Mouse (Mus musculus): ENCODE measurements around the gene Igfbp2. TPM values are rescaled to one million over a fixed set of nuclear protein-coding genes. Genes with fewer than 3 reads are reported as not detected.
A peak's percentile ranks its signal among the peaks of the same experiment; 100 is the strongest.

Gene Igfbp2
- polyA plus RNA-seq, 1 experiment from 2014 or later: 429 TPM

DNA sequence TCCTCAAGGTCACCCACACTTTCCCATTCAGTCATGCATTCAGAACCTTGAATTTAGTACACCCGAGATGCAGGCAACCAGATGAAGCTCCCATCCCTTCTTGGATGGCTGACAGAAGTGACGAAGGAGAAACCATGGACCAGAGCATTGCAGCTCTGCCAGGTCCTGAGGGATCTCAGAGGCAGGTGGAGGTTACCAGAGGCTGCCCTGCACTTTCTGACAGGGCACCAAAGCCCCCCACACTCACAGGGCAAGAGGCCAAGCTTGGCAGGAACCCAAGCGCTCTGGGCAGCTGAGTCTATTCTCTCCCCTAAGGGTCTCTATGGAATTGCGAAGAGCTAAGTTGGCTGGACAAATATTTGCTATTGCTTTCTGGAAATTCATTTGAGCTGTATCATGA, 20.3 kb upstream of the Igfbp2 start:
- Histone ChIP-seq H3K36me3 (no peaks in the 10 kb centered on the region), H3K9me3 (no peaks in the 10 kb centered on the region), H3K4me3 (no peak overlapping the region), H3K9ac (no peak overlapping the region), H3K27ac (no peak overlapping the region), H3K27me3 (no peaks in the 10 kb centered on the region), H3K4me2 (replicated peaks) (no peak overlapping the region), H3K4me1 (peaks cover 12% of the 10 kb centered on the region; the same call in 1 of the 2 replicates)
- no peak for ATAC-seq (ENCODE audit: insufficient number of reproducible peaks, insufficient read depth, low FRiP score, low TSS enrichment)
- 87% methylated on average over 4 of the region's 4 CpGs for WGBS

DNA sequence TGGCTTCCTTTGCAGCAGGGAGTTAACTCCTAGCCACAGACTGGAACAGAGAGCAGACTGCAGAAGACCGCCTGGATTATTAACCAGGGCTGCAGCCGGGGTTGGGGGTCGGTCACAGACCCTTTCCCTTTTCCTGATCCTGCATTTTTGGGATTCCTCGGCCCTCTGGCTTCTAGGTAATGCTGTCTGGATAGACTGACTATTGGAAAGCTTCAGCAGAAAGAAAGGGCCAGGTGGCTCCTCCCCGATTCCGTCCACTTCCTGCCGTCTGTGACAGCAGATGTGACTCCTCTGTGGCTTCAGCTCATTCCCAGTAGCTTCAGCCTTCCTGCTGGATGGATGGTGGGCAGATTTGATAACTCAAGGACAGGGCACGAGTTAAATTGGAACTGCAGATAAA, 19.3 kb upstream of the Igfbp2 start:
- no peak overlapping the region for H3K27ac ChIP-seq
- H3K9me3 ChIP-seq: no peaks in the 10 kb centered on the region
- H3K4me3 ChIP-seq: no peak overlapping the region
- H3K27me3 ChIP-seq: no peaks in the 10 kb centered on the region
- no peak for ATAC-seq (ENCODE audit: insufficient number of reproducible peaks, insufficient read depth, low FRiP score, low TSS enrichment)
- peaks cover 12% of the 10 kb centered on the region; the same call in 1 of the 2 replicates for H3K4me1 ChIP-seq
- H3K9ac ChIP-seq: no peak overlapping the region
- no peak overlapping the region for H3K4me2 ChIP-seq (replicated peaks)
- H3K36me3 ChIP-seq: no peaks in the 10 kb centered on the region
- 15% methylated on average over 8 of the region's 8 CpGs for WGBS

DNA sequence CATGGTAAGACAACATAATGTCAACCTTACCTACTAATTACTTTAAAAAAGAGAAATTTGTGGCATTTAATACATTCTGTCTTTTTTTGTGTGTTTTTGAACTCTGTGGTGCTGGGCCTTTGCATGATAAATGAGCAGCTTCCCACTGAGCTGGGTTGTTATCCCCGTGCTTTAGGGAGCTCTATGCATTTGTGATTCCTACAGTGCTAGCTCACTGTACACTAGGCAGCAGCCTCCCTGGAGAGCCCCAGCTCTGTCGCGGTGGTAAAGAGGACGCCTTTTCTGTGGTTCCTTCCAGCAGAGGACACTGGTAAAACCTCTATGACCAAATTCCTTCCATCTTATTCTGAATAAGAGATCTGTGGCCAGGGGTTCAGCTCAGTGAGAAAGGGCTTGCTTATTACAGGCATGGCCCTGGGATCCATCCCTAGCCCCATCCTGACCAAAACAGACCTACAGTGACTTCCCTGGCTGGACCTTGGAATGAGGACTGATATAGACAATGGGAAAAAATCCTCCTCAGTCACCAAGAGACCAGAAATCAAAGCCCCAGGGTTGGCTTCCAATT, 18.7 kb upstream of the Igfbp2 start:
- H3K9ac ChIP-seq: no peak overlapping the region
- WGBS: 15% methylated on average over 4 of the region's 4 CpGs
- no peak overlapping the region for H3K4me2 ChIP-seq (replicated peaks)
- H3K4me1 ChIP-seq: peaks cover 12% of the 10 kb centered on the region; the same call in 1 of the 2 replicates
- no peaks in the 10 kb centered on the region for H3K27me3 ChIP-seq
- no peak overlapping the region for H3K4me3 ChIP-seq
- H3K9me3 ChIP-seq: no peaks in the 10 kb centered on the region
- peak overlapping the region; percentile 70; the same call in 1 of the 2 replicates for H3K27ac ChIP-seq
- no peak; the same call in 1 of the 2 replicates for ATAC-seq (ENCODE audit: insufficient number of reproducible peaks, insufficient read depth, low FRiP score, low TSS enrichment)
- no peaks in the 10 kb centered on the region for H3K36me3 ChIP-seq

DNA sequence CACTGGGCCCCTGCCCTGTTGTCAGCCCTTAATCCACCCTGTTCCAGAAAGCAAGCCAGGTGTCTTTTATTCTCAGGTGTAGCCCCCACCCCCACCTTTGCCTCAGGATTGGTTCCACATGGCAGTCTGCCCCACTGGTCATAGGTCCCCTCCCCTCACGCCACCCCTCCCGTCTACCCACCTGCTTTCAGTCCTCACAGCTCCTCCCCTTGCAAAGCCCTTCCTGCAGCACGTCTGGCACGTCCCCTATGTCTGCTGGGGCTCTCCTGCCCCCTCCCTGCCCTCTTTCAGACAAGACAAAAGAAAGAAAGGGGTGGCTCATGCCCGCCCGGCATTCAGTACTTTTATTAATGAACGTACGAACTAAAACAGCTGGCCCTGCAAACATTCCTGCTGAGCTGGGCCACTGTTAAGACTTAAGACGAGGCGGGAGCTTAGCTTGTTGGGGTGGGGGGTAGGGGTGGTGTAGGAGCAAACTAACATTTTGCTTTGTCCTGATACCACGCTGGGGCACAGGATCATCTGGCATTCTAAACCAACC, 18.2 kb upstream of the Igfbp2 start:
- peak overlapping the region; percentile 70; the same call in 1 of the 2 replicates for H3K27ac ChIP-seq
- H3K4me1 ChIP-seq: peaks cover 12% of the 10 kb centered on the region; the same call in 1 of the 2 replicates
- H3K27me3 ChIP-seq: no peaks in the 10 kb centered on the region
- no peak overlapping the region for H3K9ac ChIP-seq
- 10% methylated on average over 11 of the region's 11 CpGs for WGBS
- no peak overlapping the region for H3K4me2 ChIP-seq (replicated peaks)
- H3K9me3 ChIP-seq: no peaks in the 10 kb centered on the region
- H3K36me3 ChIP-seq: no peaks in the 10 kb centered on the region
- no peak overlapping the region for H3K4me3 ChIP-seq
- ATAC-seq (ENCODE audit: insufficient number of reproducible peaks, insufficient read depth, low FRiP score, low TSS enrichment): peak; percentile 62

GRCm38 (mm10) chr1:72809304-72809703, 15.0 kb upstream of the Igfbp2 start:
- WGBS: 91% methylated on average over 7 of the region's 7 CpGs
- H3K27me3 ChIP-seq: no peaks in the 10 kb centered on the region
- no peak for ATAC-seq (ENCODE audit: insufficient number of reproducible peaks, insufficient read depth, low FRiP score, low TSS enrichment)
- H3K36me3 ChIP-seq: no peaks in the 10 kb centered on the region
- H3K9me3 ChIP-seq: no peaks in the 10 kb centered on the region
- peaks cover 26% of the 10 kb centered on the region for H3K4me1 ChIP-seq
- no peak overlapping the region for H3K9ac ChIP-seq
- H3K4me2 ChIP-seq (replicated peaks): no peak overlapping the region
- no peak overlapping the region for H3K4me3 ChIP-seq
- no peak overlapping the region for H3K27ac ChIP-seq

DNA sequence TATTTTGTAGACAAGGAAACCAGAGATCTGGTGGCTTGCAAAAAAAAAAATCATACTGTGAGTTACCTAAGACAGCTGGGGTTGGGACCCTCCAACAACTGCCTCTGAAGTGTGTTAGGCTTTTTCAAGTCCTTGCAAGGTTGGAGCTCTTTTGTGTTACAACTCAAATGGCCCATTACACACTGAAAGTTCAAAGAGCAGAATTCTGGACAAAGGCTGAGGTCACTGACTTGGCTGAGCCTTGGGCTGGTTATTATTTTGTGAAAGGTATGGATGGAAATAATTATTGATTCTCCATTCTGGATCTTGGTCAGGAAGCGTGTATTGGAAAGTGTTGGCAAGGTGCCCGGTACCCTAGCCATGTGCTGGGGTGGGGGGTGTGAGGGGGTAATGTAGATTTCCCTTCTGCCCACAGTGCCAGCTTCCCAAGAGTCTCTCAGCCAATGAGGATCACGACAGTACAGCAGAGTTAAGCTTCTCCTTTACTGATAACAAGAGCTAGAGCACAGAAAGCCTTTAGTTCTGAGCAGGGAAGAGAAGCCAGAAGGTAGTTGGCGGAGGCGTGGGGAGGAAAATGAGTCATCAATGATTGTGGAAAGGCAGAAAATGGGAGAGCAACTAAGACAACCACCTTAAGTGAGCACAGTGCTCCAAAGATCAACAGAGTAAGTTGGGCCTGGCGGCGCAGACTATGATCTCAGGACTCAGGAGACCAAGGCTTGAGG, 14.2 kb upstream of the Igfbp2 start:
- ATAC-seq (ENCODE audit: insufficient number of reproducible peaks, insufficient read depth, low FRiP score, low TSS enrichment): no peak
- 88% methylated on average over 7 of the region's 7 CpGs for WGBS
- H3K9ac ChIP-seq: no peak overlapping the region
- no peaks in the 10 kb centered on the region for H3K36me3 ChIP-seq
- no peak overlapping the region for H3K27ac ChIP-seq
- no peak overlapping the region for H3K4me3 ChIP-seq
- peaks cover 30% of the 10 kb centered on the region for H3K4me1 ChIP-seq
- no peaks in the 10 kb centered on the region for H3K9me3 ChIP-seq
- no peaks in the 10 kb centered on the region for H3K27me3 ChIP-seq
- H3K4me2 ChIP-seq (replicated peaks): no peak overlapping the region

- 92% methylated on average over 3 of the region's 3 CpGs for WGBS
- no peak for ATAC-seq (ENCODE audit: insufficient number of reproducible peaks, insufficient read depth, low FRiP score, low TSS enrichment)
- Histone ChIP-seq H3K4me1 (peaks cover 27% of the 10 kb centered on the region), H3K4me2 (replicated peaks) (no peak overlapping the region), H3K27me3 (no peaks in the 10 kb centered on the region), H3K27ac (no peak overlapping the region), H3K4me3 (no peak overlapping the region), H3K36me3 (no peaks in the 10 kb centered on the region), H3K9me3 (no peaks in the 10 kb centered on the region), H3K9ac (no peak overlapping the region)
Observed at GRCm38 (mm10) chr1:72811061-72811460, 13.2 kb upstream of the Igfbp2 start.

DNA sequence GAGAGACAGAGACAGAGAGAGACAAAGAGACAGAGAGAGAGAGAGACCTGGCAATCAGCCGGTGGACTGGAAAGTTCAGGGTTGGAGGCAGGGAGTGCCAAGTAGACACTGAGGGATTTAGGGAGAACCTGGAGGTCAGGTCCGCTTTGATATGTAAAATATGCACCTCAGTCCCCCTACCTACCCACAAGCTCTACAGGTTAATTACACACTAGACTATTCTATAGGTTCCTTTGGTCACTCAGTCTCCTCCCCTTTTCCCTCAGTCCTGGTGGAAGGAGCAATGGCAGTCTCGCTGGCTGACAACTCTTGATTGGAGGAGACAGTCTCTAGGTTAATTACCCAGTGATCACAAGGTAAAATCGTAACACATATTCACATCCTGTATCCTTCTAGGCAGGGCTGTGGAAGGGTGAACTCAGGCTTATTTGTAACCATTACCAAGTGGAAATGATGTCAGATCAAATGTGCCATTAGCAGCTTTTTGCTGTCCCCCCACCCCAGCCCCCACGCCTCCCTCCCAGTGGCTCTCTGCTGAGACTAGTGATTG, 11.1 kb upstream of the Igfbp2 start:
- H3K4me3 ChIP-seq: no peak overlapping the region
- ATAC-seq (ENCODE audit: insufficient number of reproducible peaks, insufficient read depth, low FRiP score, low TSS enrichment): 0 out of 2 replicates have a peak, but pooled peaks have one; percentile 4
- H3K9me3 ChIP-seq: no peaks in the 10 kb centered on the region
- no peaks in the 10 kb centered on the region for H3K27me3 ChIP-seq
- no peaks in the 10 kb centered on the region for H3K36me3 ChIP-seq
- 21% methylated on average over 5 of the region's 5 CpGs for WGBS
- H3K4me1 ChIP-seq: peaks cover 22% of the 10 kb centered on the region
- 0 out of 2 replicates have a peak overlapping the region, but pooled peaks have one; percentile 11 for H3K4me2 ChIP-seq (replicated peaks)
- H3K9ac ChIP-seq: no peak overlapping the region
- H3K27ac ChIP-seq: peak overlapping the region; percentile 79

DNA sequence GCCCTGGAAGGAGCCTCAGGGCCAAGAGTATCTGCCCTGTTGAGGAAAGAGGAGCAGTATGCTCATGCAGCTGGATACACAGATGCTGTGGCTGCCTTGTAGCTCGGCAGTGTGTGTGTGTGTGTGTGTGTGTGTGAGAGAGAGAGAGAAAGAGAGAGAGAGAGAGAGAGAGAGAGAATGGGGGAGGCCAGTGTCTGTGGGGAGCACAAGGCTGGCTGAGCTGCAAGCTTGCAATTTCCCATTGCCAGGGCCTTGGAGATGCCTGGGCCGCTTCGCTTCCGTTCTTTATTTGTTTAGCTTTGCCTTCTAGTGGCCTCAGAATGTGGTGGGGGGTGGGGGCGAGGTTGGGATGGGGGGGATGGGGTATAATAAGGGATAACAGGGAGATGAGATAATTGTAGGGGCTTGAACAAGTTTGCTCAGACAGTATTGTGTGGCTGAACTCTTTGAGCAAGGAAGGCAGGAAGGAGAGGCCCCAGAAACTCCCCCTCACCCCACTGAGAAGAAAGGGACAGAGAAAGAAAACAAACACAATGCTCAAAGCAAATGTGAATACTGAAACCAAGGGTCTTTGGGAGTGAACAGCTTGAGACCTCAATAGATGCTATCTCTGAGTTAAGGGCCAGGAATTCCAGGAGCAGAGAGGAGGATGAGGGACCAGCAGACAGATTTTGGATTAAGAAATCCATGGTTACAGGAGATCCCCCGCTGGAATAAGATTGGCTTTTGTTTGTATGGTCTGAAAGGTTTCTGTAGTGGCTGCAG, 10.5 kb upstream of the Igfbp2 start:
- H3K9ac ChIP-seq: no peak overlapping the region

GRCm38 (mm10) chr1:72815184-72815583, 9.1 kb upstream of the Igfbp2 start:
- H3K27ac ChIP-seq: no peak overlapping the region
- H3K4me3 ChIP-seq: no peak overlapping the region
- H3K9me3 ChIP-seq: no peaks in the 10 kb centered on the region
- no peaks in the 10 kb centered on the region for H3K27me3 ChIP-seq
- no peaks in the 10 kb centered on the region for H3K36me3 ChIP-seq
- whole genome bisulfite sequencing: 62% methylated on average over 5 of the region's 5 CpGs
- H3K4me1 ChIP-seq: peaks cover 22% of the 10 kb centered on the region
- no peak overlapping the region for H3K4me2 ChIP-seq (replicated peaks)
- H3K9ac ChIP-seq: no peak overlapping the region
- ATAC-seq (ENCODE audit: insufficient number of reproducible peaks, insufficient read depth, low FRiP score, low TSS enrichment): no peak

More for the DNA sequence above, 10.5 kb upstream of the Igfbp2 start:
- peak overlapping the region; percentile 79 for H3K27ac ChIP-seq
- H3K4me1 ChIP-seq: peaks cover 22% of the 10 kb centered on the region
- H3K9me3 ChIP-seq: no peaks in the 10 kb centered on the region
- H3K4me3 ChIP-seq: no peak overlapping the region
- no peaks in the 10 kb centered on the region for H3K36me3 ChIP-seq
- ATAC-seq (ENCODE audit: insufficient number of reproducible peaks, insufficient read depth, low FRiP score, low TSS enrichment): 0 out of 2 replicates have a peak, but pooled peaks have one; percentile 58
- 8% methylated on average over 6 of the region's 6 CpGs for WGBS
- H3K27me3 ChIP-seq: no peaks in the 10 kb centered on the region
- H3K4me2 ChIP-seq (replicated peaks): 0 out of 2 replicates have a peak overlapping the region, but pooled peaks have one; percentile 11

GRCm38 (mm10) chr1:72815616-72816015, 8.7 kb upstream of the Igfbp2 start:
- no peaks in the 10 kb centered on the region for H3K27me3 ChIP-seq
- peaks cover 22% of the 10 kb centered on the region for H3K4me1 ChIP-seq
- no peak overlapping the region for H3K9ac ChIP-seq
- no peak overlapping the region for H3K27ac ChIP-seq
- no peak for ATAC-seq (ENCODE audit: insufficient number of reproducible peaks, insufficient read depth, low FRiP score, low TSS enrichment)
- WGBS: 87% methylated on average over 3 of the region's 3 CpGs
- H3K36me3 ChIP-seq: no peaks in the 10 kb centered on the region
- H3K9me3 ChIP-seq: no peaks in the 10 kb centered on the region
- no peak overlapping the region for H3K4me2 ChIP-seq (replicated peaks)
- no peak overlapping the region for H3K4me3 ChIP-seq
